Mouse (Mus musculus) embryonic facial prominence, embryonic 13.5 days (tissue): Measurements from ENCODE around the gene Cyp2d10. TPM values are rescaled to one million over a fixed set of nuclear protein-coding genes. Genes with fewer than 3 reads are reported as not detected.
"Not testable (repeated sequence)": the region's sequence is repeated elsewhere in the genome, so short reads cannot be mapped to it uniquely, and the experiment has no call there.

Experiments
- ATAC-seq: fragments of 200-750 bp; cut with Nextera tagmentation; 2 replicates; pipeline ENCODE4 v1.8.0; 2017; ENCODE audit warnings: low read depth; ENCODE audit not compliant: insufficient number of reproducible peaks, insufficient read depth, low FRiP score, low TSS enrichment
- H3K27ac ChIP-seq: fragments of 300-500 bp; sonication (generic); 2 replicates; pipeline ENCODE4 v1.5.1; 2015; ENCODE audit warnings: moderate library complexity, mild to moderate bottlenecking, inconsistent platforms
- H3K27me3 ChIP-seq: fragments of 300-500 bp; sonication (generic); 2 replicates; pipeline ENCODE4 v1.6.1; 2015; ENCODE audit warnings: mild to moderate bottlenecking, inconsistent platforms
- H3K36me3 ChIP-seq: fragments of 300-500 bp; sonication (generic); 2 replicates; pipeline ENCODE4 v1.6.1; 2015; ENCODE audit warnings: mild to moderate bottlenecking, inconsistent platforms
- H3K4me1 ChIP-seq: fragments of 300-500 bp; sonication (generic); 2 replicates; pipeline ENCODE4 v1.6.1; 2015; ENCODE audit warnings: inconsistent platforms
- H3K4me2 ChIP-seq: fragments of 300-500 bp; sonication (generic); 2 replicates; pipeline ENCODE4 v1.6.1; 2015; ENCODE audit warnings: moderate library complexity, mild to moderate bottlenecking, inconsistent platforms
- H3K4me3 ChIP-seq: fragments of 300-500 bp; sonication (generic); 2 replicates; pipeline ENCODE4 v1.5.1; 2015; ENCODE audit warnings: mild to moderate bottlenecking, inconsistent platforms
- H3K9ac ChIP-seq: fragments of 300-500 bp; sonication (generic); 2 replicates; pipeline ENCODE4 v1.6.1; 2015; ENCODE audit warnings: mild to moderate bottlenecking, inconsistent platforms
- H3K9me3 ChIP-seq: fragments of 300-500 bp; sonication (generic); 2 replicates; pipeline ENCODE4 v1.6.1; 2016; ENCODE audit warnings: inconsistent platforms
- WGBS: fragments of 180-500 bp; shearing (Covaris S2); methylation state at CpG from one replicate; pipeline ENCODE4 v1.1.7; 2015; ENCODE audit warnings: mixed read lengths; 5-methylcytosine and 5-hydroxymethylcytosine counted together
- polyA plus RNA-seq: library from polyadenylated mRNA; unstranded; fragments of >200 nt; fragmentation: Nextera tagmentation; extraction: Ambion mirVana; gene quantifications from 2 replicates; pipeline ENCODE4 v1.2.1, GENCODE M21; 2015

Cyp2d10 gene
- polyA plus RNA-seq, result 1.7 TPM in 1 of 2 replicates, not detected in the other

GRCm38 (mm10) chr15:82406981-82407380 lies at the start of gene Cyp2d10:
Gene Cyp2d10, minus strand, starts transcription at chr15:82407195.
- no peak for ATAC-seq
- Histone ChIP-seq H3K27me3 (no peaks in the 10 kb centered on the region), H3K4me2 (no peak within 1 kb of the TSS), H3K9ac (no peak within 1 kb of the TSS), H3K27ac (no peak within 1 kb of the TSS), H3K4me3 (no peak within 1 kb of the TSS), H3K36me3 (no peaks in the 10 kb centered on the region), H3K4me1 (no peaks in the 10 kb centered on the region), H3K9me3 (no peaks in the 10 kb centered on the region)
- 94% methylated on average over 6 of the region's 6 CpGs for WGBS

- H3K27me3 ChIP-seq, ATAC-seq, H3K4me1 ChIP-seq, H3K27ac ChIP-seq, H3K9me3 ChIP-seq, H3K4me3 ChIP-seq, H3K36me3 ChIP-seq, H3K9ac ChIP-seq, H3K4me2 ChIP-seq: not testable (repeated sequence)
- WGBS, result 90% methylated on average over 6 of the region's 6 CpGs
Measured at GRCm38 (mm10) chr15:82456086-82456790, 49.2 kb upstream of the Cyp2d10 start.

GRCm38 (mm10) chr15:82453501-82453900 lies 46.5 kb upstream of the Cyp2d10 start:
- WGBS, result 78% methylated on average over 6 of the region's 6 CpGs
- not testable (repeated sequence) for H3K9ac ChIP-seq, H3K4me1 ChIP-seq, ATAC-seq, H3K27me3 ChIP-seq, H3K4me3 ChIP-seq, H3K9me3 ChIP-seq, H3K4me2 ChIP-seq, H3K27ac ChIP-seq, H3K36me3 ChIP-seq

- not testable (repeated sequence) for H3K4me2 ChIP-seq, H3K27ac ChIP-seq, H3K9ac ChIP-seq, H3K36me3 ChIP-seq, H3K4me3 ChIP-seq, H3K27me3 ChIP-seq, H3K9me3 ChIP-seq, H3K4me1 ChIP-seq, ATAC-seq
- WGBS, result 88% methylated on average over 1 of the region's 1 CpGs
Measured at GRCm38 (mm10) chr15:82452133-82452532, 45.1 kb upstream of the Cyp2d10 start.

- not testable (repeated sequence) for H3K9me3 ChIP-seq, H3K4me2 ChIP-seq, H3K9ac ChIP-seq, H3K4me1 ChIP-seq, ATAC-seq, H3K27me3 ChIP-seq, H3K4me3 ChIP-seq, H3K36me3 ChIP-seq, H3K27ac ChIP-seq
- 78% methylated on average over 2 of the region's 2 CpGs for WGBS
Measured at GRCm38 (mm10) chr15:82450045-82450444, 43.0 kb upstream of the Cyp2d10 start.

- ATAC-seq, result no peak
- Histone ChIP-seq H3K4me1 (no peaks in the 10 kb centered on the region), H3K4me3 (no peak overlapping the region), H3K9me3 (no peaks in the 10 kb centered on the region), H3K9ac (no peak overlapping the region), H3K36me3 (no peaks in the 10 kb centered on the region), H3K27ac (no peak overlapping the region), H3K4me2 (no peak overlapping the region), H3K27me3 (no peaks in the 10 kb centered on the region)
- WGBS, result 72% methylated on average over 8 of the region's 8 CpGs
Measured at GRCm38 (mm10) chr15:82445196-82445595, 38.2 kb upstream of the Cyp2d10 start.

GRCm38 (mm10) chr15:82443658-82444057 lies 36.7 kb upstream of the Cyp2d10 start:
- no peak overlapping the region for H3K27ac ChIP-seq
- no peaks in the 10 kb centered on the region for H3K9me3 ChIP-seq
- H3K4me3 ChIP-seq, result no peak overlapping the region
- no peaks in the 10 kb centered on the region for H3K27me3 ChIP-seq
- no peaks in the 10 kb centered on the region for H3K36me3 ChIP-seq
- H3K4me1 ChIP-seq, result no peaks in the 10 kb centered on the region
- H3K4me2 ChIP-seq, result no peak overlapping the region
- no peak for ATAC-seq
- H3K9ac ChIP-seq, result no peak overlapping the region
- WGBS, result 88% methylated on average over 3 of the region's 3 CpGs

DNA sequence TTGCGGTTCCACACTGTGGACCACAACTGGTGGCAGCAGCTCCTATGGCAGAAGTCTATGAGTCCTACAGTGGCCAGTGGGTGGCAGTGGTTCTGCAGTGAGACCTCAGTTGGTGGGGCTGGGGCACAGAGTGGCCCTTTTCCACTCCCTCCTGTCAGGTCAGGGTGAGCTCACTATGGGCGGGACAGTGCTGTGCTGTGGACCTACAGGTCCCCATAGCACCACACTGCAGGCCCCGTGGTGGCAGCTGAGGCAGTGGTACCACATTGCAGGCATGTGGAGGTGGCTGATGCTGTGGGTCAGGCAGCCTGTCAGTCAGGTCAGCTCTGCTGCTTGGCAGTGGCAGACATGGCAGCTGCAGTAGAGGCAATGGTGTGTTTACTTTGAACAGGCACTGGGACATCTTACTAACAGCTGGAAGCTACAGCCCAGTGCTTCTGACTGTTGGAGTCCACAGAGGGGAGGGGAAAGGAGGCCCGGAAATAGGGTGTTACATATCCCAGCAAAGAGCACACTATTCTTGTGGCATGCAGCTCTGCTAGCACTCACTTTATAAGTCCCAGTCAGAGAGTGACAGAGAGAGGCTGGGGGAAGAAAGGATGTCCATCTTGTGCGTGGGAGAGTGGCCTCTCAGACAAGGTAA lies 31.1 kb upstream of the Cyp2d10 start:
- H3K4me2 ChIP-seq, result no peak overlapping the region
- no peak for ATAC-seq
- no peaks in the 10 kb centered on the region for H3K36me3 ChIP-seq
- H3K9ac ChIP-seq, result no peak overlapping the region
- 77% methylated on average over 5 of the region's 5 CpGs for WGBS
- H3K27ac ChIP-seq, result no peak overlapping the region
- peaks cover 9% of the 10 kb centered on the region for H3K9me3 ChIP-seq
- no peak overlapping the region for H3K4me3 ChIP-seq
- H3K4me1 ChIP-seq, result no peaks in the 10 kb centered on the region
- H3K27me3 ChIP-seq, result no peaks in the 10 kb centered on the region

DNA sequence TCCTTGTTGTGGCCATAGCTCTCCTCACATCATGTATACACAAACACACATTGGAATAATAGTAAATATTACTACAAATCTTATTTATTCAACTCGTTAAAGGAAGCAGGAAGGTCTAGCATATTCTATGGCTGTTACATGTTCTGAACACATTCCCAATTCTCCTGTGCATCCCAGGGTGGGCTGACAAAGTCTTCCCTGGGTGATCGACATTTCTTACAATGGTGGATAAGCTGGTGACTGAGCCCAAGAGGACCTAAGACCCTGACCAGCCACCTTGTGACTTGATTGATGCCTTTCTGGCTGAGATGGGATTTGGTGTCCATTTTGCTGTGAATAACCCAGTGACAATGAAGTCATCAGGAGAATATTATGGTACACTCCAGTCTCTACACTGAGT lies 28.6 kb upstream of the Cyp2d10 start:
- H3K36me3 ChIP-seq, result no peaks in the 10 kb centered on the region
- no peaks in the 10 kb centered on the region for H3K27me3 ChIP-seq
- no peak for ATAC-seq
- no peak overlapping the region for H3K4me3 ChIP-seq
- peaks cover 14% of the 10 kb centered on the region for H3K9me3 ChIP-seq
- H3K27ac ChIP-seq, result no peak overlapping the region
- H3K4me1 ChIP-seq, result no peaks in the 10 kb centered on the region
- 89% methylated on average over 2 of the region's 2 CpGs for WGBS
- H3K9ac ChIP-seq, result no peak overlapping the region
- no peak overlapping the region for H3K4me2 ChIP-seq

DNA sequence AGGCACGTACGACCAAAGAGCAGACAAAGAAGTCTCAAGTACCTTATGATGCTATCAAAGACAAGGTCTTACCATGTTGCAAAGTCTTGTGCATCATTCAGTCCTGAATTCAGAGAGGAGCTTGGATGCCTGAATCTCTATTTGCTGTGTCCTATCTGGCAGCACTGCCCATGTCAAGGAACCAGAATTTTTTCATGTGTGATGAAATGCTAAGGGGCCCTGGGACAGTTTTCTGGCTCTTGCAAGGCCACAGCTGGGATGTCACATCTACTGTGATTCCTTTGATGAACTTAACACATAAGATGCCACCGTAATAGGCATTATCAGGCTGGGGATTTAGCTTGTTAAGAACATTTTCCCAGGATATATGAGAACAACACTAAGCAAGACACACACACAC lies 28.0 kb upstream of the Cyp2d10 start:
- H3K27ac ChIP-seq, result no peak overlapping the region
- no peak overlapping the region for H3K9ac ChIP-seq
- no peaks in the 10 kb centered on the region for H3K4me1 ChIP-seq
- no peaks in the 10 kb centered on the region for H3K36me3 ChIP-seq
- H3K4me3 ChIP-seq, result no peak overlapping the region
- ATAC-seq, result no peak
- no peaks in the 10 kb centered on the region for H3K27me3 ChIP-seq
- 85% methylated on average over 3 of the region's 3 CpGs for WGBS
- H3K4me2 ChIP-seq, result no peak overlapping the region
- peaks cover 14% of the 10 kb centered on the region for H3K9me3 ChIP-seq

GRCm38 (mm10) chr15:82434541-82434940 lies 27.5 kb upstream of the Cyp2d10 start:
- no peaks in the 10 kb centered on the region for H3K36me3 ChIP-seq

GRCm38 (mm10) chr15:82433621-82434020 lies 26.6 kb upstream of the Cyp2d10 start:
- H3K4me1 ChIP-seq, result no peaks in the 10 kb centered on the region
- no peak overlapping the region for H3K4me3 ChIP-seq
- ATAC-seq, result no peak
- no peaks in the 10 kb centered on the region for H3K27me3 ChIP-seq
- H3K9me3 ChIP-seq, result peaks cover 17% of the 10 kb centered on the region
- H3K27ac ChIP-seq, result no peak overlapping the region
- no peak overlapping the region for H3K9ac ChIP-seq
- no peak overlapping the region for H3K4me2 ChIP-seq
- WGBS, result 95% methylated on average over 3 of the region's 3 CpGs
- no peaks in the 10 kb centered on the region for H3K36me3 ChIP-seq

More at GRCm38 (mm10) chr15:82434541-82434940, 27.5 kb upstream of the Cyp2d10 start:
- Histone ChIP-seq H3K4me2 (no peak overlapping the region), H3K4me3 (no peak overlapping the region), H3K4me1 (no peaks in the 10 kb centered on the region), H3K9me3 (peaks cover 17% of the 10 kb centered on the region), H3K27ac (no peak overlapping the region), H3K9ac (no peak overlapping the region), H3K27me3 (no peaks in the 10 kb centered on the region)
- ATAC-seq, result no peak
- WGBS, result 90% methylated on average over 3 of the region's 3 CpGs
